Mouse (Mus musculus): ENCODE data around the gene Tpm4. TPM values are rescaled to one million over a fixed set of nuclear protein-coding genes. Genes with fewer than 3 reads are reported as not detected.

Tpm4 gene
- polyA plus RNA-seq, 1 experiment from 2014 or later = 604 TPM

DNA sequence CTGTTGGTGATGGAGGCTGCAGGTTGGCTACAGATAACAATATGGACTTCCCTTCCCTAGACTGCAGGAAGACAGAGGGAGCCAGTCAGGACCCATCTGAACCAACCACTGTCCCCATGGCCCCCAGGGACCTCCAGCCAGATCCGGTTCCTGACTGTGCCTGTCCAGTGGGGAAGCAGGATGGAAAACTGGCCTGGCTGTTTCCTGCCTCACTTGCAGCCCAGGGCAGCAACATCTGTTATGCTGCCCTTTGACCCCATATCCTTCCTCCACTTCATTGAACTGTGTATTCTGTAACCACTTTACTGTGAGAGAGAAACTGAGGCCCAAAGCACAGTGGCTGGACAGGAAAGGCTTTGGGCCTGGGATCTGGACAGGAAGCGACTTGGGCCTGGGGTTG is 3.5 kb upstream of the Tpm4 start:
- 68% methylated on average over 2 of the region's 2 CpGs for WGBS
- no peaks in the 10 kb centered on the region for H3K36me3 ChIP-seq (ENCODE audit: insufficient read depth, low read length)
- H3K27me3 ChIP-seq (ENCODE audit: insufficient read depth, low read length) = no peaks in the 10 kb centered on the region
- peak; percentile 24 for DNase-seq (ENCODE audit: low spot score)
- no peaks in the 10 kb centered on the region for H3K9me3 ChIP-seq (replicated peaks; ENCODE audit: low read length)
- H3K4me2 ChIP-seq (ENCODE audit: low read length) = no peak overlapping the region
- peaks cover 5% of the 10 kb centered on the region for H3K4me1 ChIP-seq (replicated peaks; ENCODE audit: insufficient read depth, low read length)
- no peak overlapping the region for H3K9ac ChIP-seq (ENCODE audit: low read depth, low read length)
- peak overlapping the region; percentile 54; the same call in 1 of the 2 replicates for H3K27ac ChIP-seq
- H3K4me3 ChIP-seq (replicated peaks; ENCODE audit: low read depth, low read length) = no peak overlapping the region
- ATAC-seq (replicated peaks; ENCODE audit: low FRiP score, low read depth) = no peak
- no peak for TF ChIP-seq CTCF (IDR thresholded peaks at IDR 0.05; ENCODE audit: low read depth)

DNA sequence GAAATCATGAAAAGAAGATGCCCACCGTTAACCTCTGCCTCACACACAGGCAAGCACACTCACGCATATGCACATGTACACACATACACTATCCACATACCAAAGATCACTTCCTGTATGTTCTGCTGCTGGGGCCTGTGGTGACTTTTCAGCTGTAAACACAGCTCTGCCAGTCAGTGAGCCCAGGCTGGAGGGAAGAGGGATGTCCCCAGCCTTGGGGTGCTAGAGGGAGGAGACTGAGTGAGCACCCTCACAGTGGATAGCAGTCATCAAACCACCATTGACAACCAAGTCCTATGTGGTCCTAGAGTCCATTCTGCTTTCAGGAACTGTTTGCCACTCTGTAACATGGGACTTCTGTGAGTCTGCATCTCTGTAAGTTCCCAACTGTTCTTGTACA is 2.9 kb upstream of the Tpm4 start:
- WGBS = 81% methylated on average over 2 of the region's 2 CpGs
- H3K4me3 ChIP-seq (replicated peaks; ENCODE audit: low read depth, low read length) = no peak overlapping the region
- H3K4me1 ChIP-seq (replicated peaks; ENCODE audit: insufficient read depth, low read length) = peaks cover 5% of the 10 kb centered on the region
- ATAC-seq (replicated peaks; ENCODE audit: low FRiP score, low read depth) (no peak), DNase-seq (ENCODE audit: low spot score) (no peak)
- no peak overlapping the region for H3K4me2 ChIP-seq (ENCODE audit: low read length)
- no peak overlapping the region for H3K9ac ChIP-seq (ENCODE audit: low read depth, low read length)
- no peaks in the 10 kb centered on the region for H3K27me3 ChIP-seq (ENCODE audit: insufficient read depth, low read length)
- TF ChIP-seq CTCF (IDR thresholded peaks at IDR 0.05; ENCODE audit: low read depth) = no peak
- H3K27ac ChIP-seq = peak overlapping the region; percentile 54
- no peaks in the 10 kb centered on the region for H3K36me3 ChIP-seq (ENCODE audit: insufficient read depth, low read length)
- H3K9me3 ChIP-seq (replicated peaks; ENCODE audit: low read length) = no peaks in the 10 kb centered on the region

DNA sequence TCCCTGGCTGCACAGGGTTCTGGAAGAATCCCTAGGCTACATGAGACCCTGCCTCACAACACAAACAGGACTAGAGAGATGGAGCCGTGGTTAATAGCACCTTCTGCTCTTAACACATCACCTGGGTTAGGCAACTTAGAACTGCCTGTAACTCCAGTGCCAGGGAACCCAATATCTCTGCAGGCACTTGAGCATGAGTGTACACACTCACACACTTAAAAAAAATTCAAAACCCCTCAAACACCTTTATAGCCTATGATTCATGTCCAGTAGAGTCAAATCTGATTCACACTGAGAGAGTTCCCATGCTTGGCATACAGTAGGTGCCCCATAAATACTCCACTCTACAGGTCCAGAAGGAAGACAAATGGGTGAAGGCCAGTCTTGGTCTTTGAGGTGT is 2.4 kb upstream of the Tpm4 start:
- no peak overlapping the region for H3K4me3 ChIP-seq (replicated peaks; ENCODE audit: low read depth, low read length)
- no peak overlapping the region for H3K4me2 ChIP-seq (ENCODE audit: low read length)
- H3K4me1 ChIP-seq (replicated peaks; ENCODE audit: insufficient read depth, low read length) = peaks cover 5% of the 10 kb centered on the region
- WGBS = 89% methylated on average over 1 of the region's 1 CpGs
- no peaks in the 10 kb centered on the region for H3K27me3 ChIP-seq (ENCODE audit: insufficient read depth, low read length)
- H3K36me3 ChIP-seq (ENCODE audit: insufficient read depth, low read length) = no peaks in the 10 kb centered on the region
- no peak overlapping the region for H3K27ac ChIP-seq
- H3K9ac ChIP-seq (ENCODE audit: low read depth, low read length) = no peak overlapping the region
- H3K9me3 ChIP-seq (replicated peaks; ENCODE audit: low read length) = no peaks in the 10 kb centered on the region
- DNase-seq (ENCODE audit: low spot score) (no peak), ATAC-seq (replicated peaks; ENCODE audit: low FRiP score, low read depth) (no peak)
- no peak for TF ChIP-seq CTCF (IDR thresholded peaks at IDR 0.05; ENCODE audit: low read depth)

DNA sequence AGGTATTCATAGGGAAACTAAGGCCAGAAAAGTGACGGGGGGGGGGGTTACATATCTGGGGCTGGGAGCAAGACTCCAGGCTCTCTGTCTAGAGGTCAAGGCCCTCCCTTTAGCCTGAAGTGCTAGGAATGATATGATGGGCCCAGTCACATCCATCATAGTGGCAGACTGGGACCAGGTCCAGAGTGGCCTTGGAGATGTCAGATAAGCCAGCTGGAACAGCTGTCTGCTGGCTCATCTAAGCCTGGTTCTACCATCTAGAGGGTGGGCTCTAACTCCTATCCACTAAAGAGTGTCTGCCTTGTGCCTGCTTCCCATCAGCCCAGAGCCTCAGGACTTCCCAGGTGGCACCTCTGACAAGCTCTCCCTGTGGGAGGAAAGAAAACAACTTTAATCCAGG is 1.9 kb upstream of the Tpm4 start:
- Histone ChIP-seq H3K27me3 (ENCODE audit: insufficient read depth, low read length) (no peaks in the 10 kb centered on the region), H3K9me3 (replicated peaks; ENCODE audit: low read length) (no peaks in the 10 kb centered on the region), H3K27ac (peak overlapping the region; percentile 57; the same call in 1 of the 2 replicates), H3K4me2 (ENCODE audit: low read length) (no peak overlapping the region), H3K4me1 (replicated peaks; ENCODE audit: insufficient read depth, low read length) (peaks cover 6% of the 10 kb centered on the region), H3K4me3 (replicated peaks; ENCODE audit: low read depth, low read length) (no peak overlapping the region), H3K36me3 (ENCODE audit: insufficient read depth, low read length) (peaks cover under 1% of the 10 kb centered on the region; the same call in 1 of the 2 replicates), H3K9ac (ENCODE audit: low read depth, low read length) (no peak overlapping the region)
- no peak for DNase-seq (ENCODE audit: low spot score)
- 52% methylated on average over 1 of the region's 1 CpGs for WGBS
- TF ChIP-seq CTCF (IDR thresholded peaks at IDR 0.05; ENCODE audit: low read depth) = no peak
- no peak for ATAC-seq (replicated peaks; ENCODE audit: low FRiP score, low read depth)

DNA sequence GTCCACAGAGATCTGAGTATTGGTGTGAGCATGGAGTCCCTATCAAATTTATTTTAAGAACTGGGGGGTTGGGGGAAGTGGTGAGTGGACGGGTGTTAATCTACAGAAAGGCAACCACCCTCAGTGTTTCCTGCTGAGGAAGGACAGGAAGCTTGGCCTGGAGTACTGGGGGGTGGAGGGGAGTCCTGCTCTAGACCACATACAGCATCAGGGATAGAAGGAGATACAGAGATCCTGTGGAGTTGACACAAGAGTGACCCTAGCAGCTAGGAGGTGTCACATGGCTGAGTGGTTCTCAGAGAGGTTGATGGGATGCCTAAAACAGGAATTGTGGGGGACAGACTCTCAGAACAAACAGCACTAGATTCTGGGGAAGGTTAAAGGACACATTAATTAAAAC is 1.3 kb upstream of the Tpm4 start:
- Histone ChIP-seq H3K9ac (ENCODE audit: low read depth, low read length) (no peak overlapping the region), H3K4me1 (replicated peaks; ENCODE audit: insufficient read depth, low read length) (peaks cover 12% of the 10 kb centered on the region), H3K36me3 (ENCODE audit: insufficient read depth, low read length) (peaks cover 7% of the 10 kb centered on the region; the same call in 1 of the 2 replicates), H3K4me2 (ENCODE audit: low read length) (no peak overlapping the region), H3K27ac (peak overlapping the region; percentile 57; the same call in 1 of the 2 replicates), H3K4me3 (replicated peaks; ENCODE audit: low read depth, low read length) (no peak overlapping the region), H3K9me3 (replicated peaks; ENCODE audit: low read length) (no peaks in the 10 kb centered on the region), H3K27me3 (ENCODE audit: insufficient read depth, low read length) (no peaks in the 10 kb centered on the region)
- no peak for TF ChIP-seq CTCF (IDR thresholded peaks at IDR 0.05; ENCODE audit: low read depth)
- ATAC-seq (replicated peaks; ENCODE audit: low FRiP score, low read depth) = no peak
- peak; percentile 57 for DNase-seq (ENCODE audit: low spot score)
- WGBS = 16% methylated on average over 1 of the region's 1 CpGs

DNA sequence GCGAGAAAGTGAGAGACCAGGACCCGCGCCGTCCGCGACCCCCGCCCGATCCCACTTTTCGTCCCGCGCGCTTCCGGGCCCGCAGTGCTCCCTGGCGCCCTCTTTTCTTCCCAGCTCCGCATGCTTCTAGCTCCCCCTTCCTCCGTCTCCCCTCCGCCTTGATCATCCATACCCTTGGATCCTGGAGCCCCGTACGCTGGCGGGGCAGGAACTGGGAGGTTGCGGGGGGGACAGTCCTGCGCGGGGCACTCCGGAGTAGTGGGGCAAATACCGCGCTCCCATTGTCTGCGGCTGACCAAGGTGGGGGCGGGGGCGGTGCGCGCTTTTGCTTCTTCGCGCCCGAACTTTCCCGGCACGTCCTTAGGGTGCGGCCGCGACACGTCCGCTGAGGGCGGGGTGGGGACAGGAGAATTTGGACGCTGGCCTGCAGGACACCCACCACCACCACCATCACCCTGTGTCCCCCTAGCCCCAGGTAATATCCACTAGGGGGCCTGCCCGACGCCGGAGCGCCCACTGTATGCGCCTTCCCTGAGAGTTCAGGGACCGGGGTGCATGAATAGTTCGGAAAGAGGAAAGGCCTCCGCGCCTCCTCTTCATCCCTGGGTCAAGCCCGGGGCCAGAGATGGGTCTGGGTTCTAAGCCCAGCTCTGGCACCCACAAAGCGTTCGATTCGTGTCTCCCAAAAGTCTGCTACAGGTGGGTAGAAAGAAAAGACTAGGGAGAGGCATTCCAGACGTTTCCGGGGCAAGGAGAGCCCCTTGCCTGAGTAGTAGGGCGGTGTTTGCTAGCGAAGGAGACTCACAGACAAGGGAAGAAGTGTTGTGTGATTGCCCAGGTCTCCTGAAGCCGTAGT is 899 bp downstream of the Tpm4 start:
- Histone ChIP-seq H3K9ac (ENCODE audit: low read depth, low read length) (peak overlapping the region; percentile 95), H3K4me3 (replicated peaks; ENCODE audit: low read depth, low read length) (peak overlapping the region; percentile 93), H3K9me3 (replicated peaks; ENCODE audit: low read length) (no peaks in the 10 kb centered on the region), H3K36me3 (ENCODE audit: insufficient read depth, low read length) (peaks cover 24% of the 10 kb centered on the region; the same call in 1 of the 2 replicates), H3K4me2 (ENCODE audit: low read length) (peak overlapping the region; percentile 79), H3K4me1 (replicated peaks; ENCODE audit: insufficient read depth, low read length) (peaks cover 12% of the 10 kb centered on the region), H3K27ac (peak overlapping the region; percentile 98), H3K27me3 (ENCODE audit: insufficient read depth, low read length) (no peaks in the 10 kb centered on the region)
- peak; percentile 47; the same call in 1 of the 2 replicates for TF ChIP-seq CTCF (IDR thresholded peaks at IDR 0.05; ENCODE audit: low read depth)
- peak; percentile 66 for DNase-seq (ENCODE audit: low spot score)
- under 1% methylated on average over 62 of the region's 62 CpGs for WGBS
- ATAC-seq (replicated peaks; ENCODE audit: low FRiP score, low read depth) = peak; percentile 45
